Mouse (Mus musculus): ENCODE data around the gene Mtfr2.

Mtfr2 gene

GRCm38 (mm10) chr10:20347285-20348214 lies at the start of gene Mtfr2:
Mtfr2 (plus strand) TSS chr10:20347770.
- peak; percentile 88 to 90 for DNase-seq (ENCODE audit: low spot score in 2 of 2)

- no peak for DNase-seq (ENCODE audit: low spot score in 2 of 2)
Observed at GRCm38 (mm10) chr10:20298152-20298920, 49.2 kb upstream of the Mtfr2 start.

GRCm38 (mm10) chr10:20299114-20299513 lies 48.5 kb upstream of the Mtfr2 start:
- DNase-seq (ENCODE audit: low spot score in 2 of 2): no peak

DNA sequence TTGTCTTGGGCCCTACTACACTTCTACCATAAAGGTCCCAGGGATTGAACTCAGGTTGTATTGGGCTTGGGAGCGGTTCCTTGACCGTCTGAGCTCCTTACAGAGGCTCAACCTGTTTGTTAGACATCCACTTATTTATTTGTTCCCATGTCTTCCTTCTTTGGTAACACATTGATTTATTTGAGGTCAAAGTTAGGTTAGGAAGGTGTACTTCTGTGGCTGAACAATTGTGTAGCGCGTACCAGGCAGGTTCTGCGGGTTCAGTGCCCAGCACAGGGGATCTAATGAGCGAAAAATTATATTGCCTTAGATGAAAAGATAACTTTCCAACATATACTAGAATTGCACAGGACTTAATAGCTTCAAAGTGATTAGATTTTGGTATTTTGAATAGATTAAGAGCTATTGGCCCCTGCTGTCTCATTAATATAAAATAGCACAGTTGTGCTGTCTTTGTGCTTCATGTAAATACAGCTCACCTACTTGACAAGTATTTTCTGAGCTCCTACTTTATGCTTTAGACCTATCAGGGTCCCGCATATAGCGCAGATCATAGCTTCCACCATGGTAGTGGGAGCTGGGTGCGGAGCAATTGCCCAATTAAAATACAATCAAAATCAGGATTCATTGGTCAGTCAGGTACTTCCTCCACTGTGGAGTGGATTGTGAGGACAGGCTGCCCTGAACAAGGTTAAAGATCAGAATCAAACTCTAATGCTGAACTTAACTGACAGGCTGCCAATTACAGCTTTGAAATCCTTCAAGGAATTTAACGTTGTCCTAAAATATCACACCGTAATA lies 36.4 kb upstream of the Mtfr2 start:
- no peak for DNase-seq (ENCODE audit: low spot score in 2 of 2)

- peak; percentile 100 for DNase-seq (ENCODE audit: low spot score in 2 of 2)
Observed at GRCm38 (mm10) chr10:20311918-20312735, 35.4 kb upstream of the Mtfr2 start, which contains the start of gene Bclaf1. Bclaf1 (plus strand) TSS chr10:20312469.

- peak; percentile 73 to 76 for DNase-seq (ENCODE audit: low spot score in 2 of 2)
Observed at GRCm38 (mm10) chr10:20312736-20313301, 34.8 kb upstream of the Mtfr2 start.

DNA sequence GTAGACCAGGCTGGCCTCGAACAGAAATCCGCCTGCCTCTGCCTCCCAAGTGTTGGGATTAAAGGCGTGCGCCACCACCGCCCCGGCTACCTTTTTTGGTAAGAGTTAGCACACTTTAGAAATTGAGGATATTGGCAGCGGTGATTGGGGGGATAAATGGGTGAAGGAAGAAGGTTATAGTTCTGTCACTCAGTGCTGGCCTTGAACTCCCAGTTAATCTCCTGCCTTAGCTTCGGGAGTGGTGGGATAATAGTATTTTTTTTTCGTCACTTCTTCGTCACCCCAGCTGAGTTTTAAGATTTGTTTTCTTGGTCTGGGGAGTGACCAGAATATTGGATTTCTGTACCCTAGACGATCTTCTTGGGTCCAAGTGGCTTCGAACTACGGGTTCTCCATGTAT lies 34.1 kb upstream of the Mtfr2 start:
- DNase-seq (ENCODE audit: low spot score in 2 of 2): peak in 1 of 2 experiments; percentile 8

DNA sequence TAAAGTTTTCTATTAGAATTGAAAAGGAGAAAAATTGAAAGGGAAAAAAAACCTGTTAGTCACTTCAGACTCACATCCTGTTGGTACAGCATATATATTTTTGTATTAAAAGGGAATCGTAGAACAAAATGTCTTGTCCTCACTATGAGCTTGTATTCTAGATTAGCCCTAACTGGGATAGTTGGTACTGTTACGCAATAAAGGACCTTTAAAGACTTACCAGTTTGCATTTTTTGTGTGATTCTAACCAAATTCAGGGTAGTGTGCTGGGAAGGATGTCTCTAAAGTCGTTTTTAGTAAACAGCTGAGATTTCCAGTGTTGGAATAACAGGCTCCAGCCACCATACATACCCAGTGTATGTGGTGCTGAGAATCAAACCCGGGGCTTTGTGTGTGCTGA lies 33.6 kb upstream of the Mtfr2 start:
- no peak for DNase-seq (ENCODE audit: low spot score in 2 of 2)

- peak in 1 of 2 experiments; percentile 24 for DNase-seq (ENCODE audit: low spot score in 2 of 2)
Observed at GRCm38 (mm10) chr10:20314797-20315196, 32.8 kb upstream of the Mtfr2 start.

- no peak for DNase-seq (ENCODE audit: low spot score in 2 of 2)
Observed at GRCm38 (mm10) chr10:20317466-20317865, 30.1 kb upstream of the Mtfr2 start.

GRCm38 (mm10) chr10:20326226-20326625 lies 21.3 kb upstream of the Mtfr2 start:
- no peak for DNase-seq (ENCODE audit: low spot score in 2 of 2)

GRCm38 (mm10) chr10:20331262-20331661 lies 16.3 kb upstream of the Mtfr2 start:
- DNase-seq (ENCODE audit: low spot score in 2 of 2): no peak

GRCm38 (mm10) chr10:20337872-20338271 lies 9.7 kb upstream of the Mtfr2 start:
- DNase-seq (ENCODE audit: low spot score in 2 of 2): no peak

GRCm38 (mm10) chr10:20345736-20346135 lies 1.8 kb upstream of the Mtfr2 start:
- DNase-seq (ENCODE audit: low spot score in 2 of 2): no peak

GRCm38 (mm10) chr10:20348894-20349293 lies 1.3 kb downstream of the Mtfr2 start:
- DNase-seq (ENCODE audit: low spot score in 2 of 2): no peak

DNA sequence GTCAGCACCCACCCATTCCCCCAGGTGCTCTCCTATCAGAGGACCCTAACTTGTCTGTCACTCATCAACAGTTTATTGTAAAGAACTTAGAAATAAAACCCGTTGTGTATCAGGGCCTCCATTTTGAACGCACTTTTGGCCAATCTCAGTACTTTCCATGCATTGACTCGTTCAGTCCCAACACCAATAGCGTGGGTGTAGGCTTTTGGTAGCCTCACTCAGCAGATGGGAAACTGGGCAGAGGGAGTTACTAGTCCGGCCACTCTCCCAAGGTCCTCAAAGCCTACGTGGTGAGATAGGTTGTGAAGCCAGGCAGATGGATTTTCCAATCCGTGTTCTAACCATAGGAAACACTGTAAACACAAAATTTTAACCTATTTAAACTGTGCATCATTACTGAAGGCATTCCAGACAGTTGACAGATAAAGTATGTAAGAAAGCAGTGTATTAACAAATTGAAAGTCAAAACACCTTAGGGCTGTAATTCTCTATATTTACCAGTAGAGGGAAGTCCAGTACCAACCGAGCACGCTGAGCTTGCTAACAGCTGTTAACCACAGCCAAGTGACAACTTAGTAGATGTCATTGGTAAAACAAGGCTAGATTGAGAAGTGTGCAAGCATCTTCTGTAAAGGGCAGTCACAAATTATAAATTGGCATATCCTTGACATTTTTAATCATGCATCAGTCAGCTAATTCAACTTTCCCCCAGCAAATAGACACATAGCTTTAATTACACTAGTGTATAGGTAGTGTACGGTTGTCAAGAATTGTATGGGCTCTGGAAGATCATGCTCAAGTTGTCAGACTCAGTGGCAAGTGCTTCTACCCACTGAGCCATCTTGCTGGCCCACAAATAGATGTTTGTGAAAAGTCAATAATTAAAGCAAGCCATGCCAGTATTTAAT lies 14.2 kb downstream of the Mtfr2 start:
- DNase-seq (ENCODE audit: low spot score in 2 of 2): no peak

DNA sequence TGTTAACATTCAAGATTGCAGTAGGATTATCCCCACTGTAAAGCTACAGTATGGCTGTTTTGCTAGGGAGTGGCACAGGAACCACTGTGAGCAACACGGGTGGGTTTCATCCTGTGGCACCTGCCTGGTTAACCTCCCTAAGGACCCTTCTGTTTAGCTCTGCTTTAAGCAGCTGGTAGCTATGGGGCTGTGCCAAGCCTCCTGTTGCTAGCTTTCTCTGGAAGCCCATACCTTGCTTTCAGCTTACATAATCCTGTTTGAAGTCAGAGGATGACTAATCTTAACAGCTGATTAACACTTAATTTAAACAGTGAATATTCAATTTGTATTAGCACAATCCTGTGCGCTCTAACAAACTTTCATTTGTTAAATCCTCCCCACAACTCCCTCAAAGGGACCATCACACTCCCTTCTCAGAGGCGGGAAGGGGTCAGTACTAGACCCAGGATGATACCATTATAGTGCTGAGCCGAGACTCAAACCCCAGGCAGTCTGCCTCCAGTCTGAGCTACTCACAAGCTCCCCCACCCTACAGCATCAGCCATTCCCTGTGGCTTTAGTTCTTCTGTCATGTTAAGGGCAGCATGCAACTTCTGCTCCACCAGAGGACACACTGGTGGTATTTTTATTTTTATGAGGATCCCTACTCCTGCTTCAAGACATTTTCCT lies 15.0 kb downstream of the Mtfr2 start:
- no peak for DNase-seq (ENCODE audit: low spot score in 2 of 2)

DNA sequence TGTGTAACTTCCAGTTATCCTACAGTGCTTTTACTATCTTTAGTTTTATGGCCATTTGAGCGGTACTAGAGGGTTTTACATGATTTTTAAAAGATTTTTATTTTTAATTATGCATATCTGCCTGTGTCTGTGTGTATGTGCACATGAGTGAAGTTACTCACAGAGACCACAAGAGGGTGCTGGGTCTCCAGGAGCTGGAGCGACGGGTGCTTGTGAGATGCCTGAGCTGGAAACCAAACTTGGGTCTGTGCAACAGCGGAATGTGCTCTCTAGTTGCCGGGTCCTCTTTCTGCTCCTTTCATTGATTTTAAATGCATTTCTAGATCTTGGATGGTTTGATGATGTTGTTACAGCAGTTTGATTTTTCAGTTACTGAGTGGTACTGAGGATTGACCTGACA lies 24.5 kb downstream of the Mtfr2 start:
- no peak for DNase-seq (ENCODE audit: low spot score in 2 of 2)

DNA sequence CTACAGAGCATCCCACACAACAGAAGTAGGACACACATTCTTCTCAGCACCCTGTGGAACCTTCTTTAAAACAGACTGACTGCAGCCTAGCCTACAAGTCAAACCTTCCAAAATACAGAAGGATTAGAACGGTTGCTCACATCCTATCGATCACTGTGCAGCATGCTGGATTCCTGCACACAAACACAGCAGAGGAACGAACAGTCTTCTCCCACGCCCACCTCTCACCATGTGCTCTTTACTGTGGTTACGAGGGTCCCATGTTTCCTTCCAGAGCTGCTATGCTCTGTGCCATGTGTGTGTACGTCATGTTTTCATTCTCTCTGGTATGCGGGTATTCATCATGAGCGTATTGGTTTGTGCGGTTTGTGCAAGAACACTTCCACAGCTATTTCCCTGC lies 30.1 kb downstream of the Mtfr2 start:
- no peak for DNase-seq (ENCODE audit: low spot score in 2 of 2)
